Mouse (Mus musculus): ENCODE measurements around the gene Dab2ip.

The Dab2ip gene

DNA sequence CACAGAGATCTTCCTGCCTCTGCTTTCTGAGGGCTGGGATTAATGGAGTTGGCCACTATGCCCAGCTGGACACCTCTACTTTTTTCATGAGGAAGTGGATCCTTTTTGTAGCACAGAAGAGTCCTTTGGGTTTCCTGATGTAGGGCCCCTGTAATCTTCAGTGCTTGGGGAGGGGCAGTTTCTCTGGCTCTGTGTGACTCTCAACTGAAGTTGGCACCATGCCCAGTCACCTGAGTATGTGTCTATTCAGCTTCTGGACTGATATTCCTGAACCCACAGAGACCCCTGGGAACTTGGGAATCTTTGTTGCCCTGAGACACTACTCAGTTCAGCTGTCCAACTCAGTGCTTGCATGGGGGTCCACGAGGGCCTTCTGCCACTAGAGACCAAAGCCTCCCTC lies 37.0 kb downstream of the Dab2ip start:
- no peak for DNase-seq (ENCODE audit: low spot score in 2 of 2)

DNA sequence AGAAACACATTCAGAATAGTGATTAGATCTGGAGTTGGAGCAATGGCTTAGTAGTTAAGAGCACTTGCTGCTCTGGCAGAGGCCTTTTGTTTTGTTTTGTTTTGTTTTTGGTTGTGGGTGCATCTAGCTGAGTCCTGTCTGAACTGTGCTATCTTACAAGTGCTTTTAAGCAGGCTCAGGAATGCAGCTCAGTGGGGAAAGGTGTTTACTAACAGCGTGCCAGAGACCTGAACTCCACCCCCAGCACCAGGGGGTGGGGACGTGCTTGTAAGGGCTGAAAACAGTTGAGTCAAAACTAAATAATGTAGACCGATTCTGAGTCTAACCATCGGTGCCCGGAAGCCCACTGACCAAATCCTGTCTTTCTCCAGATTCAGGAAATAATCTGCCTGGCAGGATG lies 37.7 kb downstream of the Dab2ip start:
- DNase-seq (ENCODE audit: low spot score in 2 of 2), result no peak

- no peak for DNase-seq (ENCODE audit: low spot score in 2 of 2)
Measured at GRCm38 (mm10) chr2:35596796-35597195, 38.7 kb downstream of the Dab2ip start.

DNA sequence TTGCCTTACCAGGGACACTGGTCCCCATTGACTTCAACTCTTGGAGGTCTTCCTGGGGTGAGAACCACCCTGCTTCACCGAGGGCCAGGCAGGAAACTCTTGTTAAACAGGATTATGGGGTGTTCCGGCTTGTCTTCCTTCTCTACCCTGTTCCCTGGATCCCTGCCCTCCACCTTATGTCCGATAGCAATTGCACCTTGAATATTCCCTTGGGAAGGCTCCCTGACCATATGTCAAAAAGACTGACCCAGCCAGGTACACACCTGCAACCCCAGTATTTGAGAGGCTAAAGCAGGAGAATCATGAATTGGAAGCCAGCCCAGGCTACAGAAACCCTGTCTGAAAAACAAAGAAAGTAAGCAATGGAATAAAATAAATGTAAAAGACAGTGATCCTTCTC lies 40.8 kb downstream of the Dab2ip start:
- no peak for DNase-seq (ENCODE audit: low spot score in 2 of 2)

GRCm38 (mm10) chr2:35601665-35602064 lies 43.6 kb downstream of the Dab2ip start:
- no peak for DNase-seq (ENCODE audit: low spot score in 2 of 2)

GRCm38 (mm10) chr2:35607476-35607875 lies 49.4 kb downstream of the Dab2ip start:
- DNase-seq (ENCODE audit: low spot score in 2 of 2), result no peak

GRCm38 (mm10) chr2:35608856-35609255 lies 50.8 kb downstream of the Dab2ip start:
- no peak for DNase-seq (ENCODE audit: low spot score in 2 of 2)

DNA sequence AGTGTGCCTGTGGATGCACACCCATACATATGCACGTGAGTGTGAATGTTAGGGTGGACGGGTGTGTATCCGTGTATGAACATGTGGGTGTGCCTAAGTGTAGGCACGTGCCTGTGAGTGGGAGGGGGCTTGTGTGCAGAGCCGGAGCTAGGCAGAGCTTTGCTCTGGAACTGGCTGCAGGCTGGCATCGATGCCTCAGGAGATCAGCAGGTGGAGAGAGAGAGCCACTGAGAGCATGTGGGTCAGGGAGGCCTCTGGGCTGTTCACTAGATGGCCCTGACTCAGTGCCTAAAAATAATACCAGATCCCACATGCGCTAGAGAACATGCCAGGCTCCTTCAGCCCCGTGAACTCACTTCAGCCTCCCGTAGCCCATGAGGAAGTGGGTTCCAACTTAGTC lies 51.3 kb downstream of the Dab2ip start:
- DNase-seq (ENCODE audit: low spot score in 2 of 2), result peak; percentile 49 to 67

DNA sequence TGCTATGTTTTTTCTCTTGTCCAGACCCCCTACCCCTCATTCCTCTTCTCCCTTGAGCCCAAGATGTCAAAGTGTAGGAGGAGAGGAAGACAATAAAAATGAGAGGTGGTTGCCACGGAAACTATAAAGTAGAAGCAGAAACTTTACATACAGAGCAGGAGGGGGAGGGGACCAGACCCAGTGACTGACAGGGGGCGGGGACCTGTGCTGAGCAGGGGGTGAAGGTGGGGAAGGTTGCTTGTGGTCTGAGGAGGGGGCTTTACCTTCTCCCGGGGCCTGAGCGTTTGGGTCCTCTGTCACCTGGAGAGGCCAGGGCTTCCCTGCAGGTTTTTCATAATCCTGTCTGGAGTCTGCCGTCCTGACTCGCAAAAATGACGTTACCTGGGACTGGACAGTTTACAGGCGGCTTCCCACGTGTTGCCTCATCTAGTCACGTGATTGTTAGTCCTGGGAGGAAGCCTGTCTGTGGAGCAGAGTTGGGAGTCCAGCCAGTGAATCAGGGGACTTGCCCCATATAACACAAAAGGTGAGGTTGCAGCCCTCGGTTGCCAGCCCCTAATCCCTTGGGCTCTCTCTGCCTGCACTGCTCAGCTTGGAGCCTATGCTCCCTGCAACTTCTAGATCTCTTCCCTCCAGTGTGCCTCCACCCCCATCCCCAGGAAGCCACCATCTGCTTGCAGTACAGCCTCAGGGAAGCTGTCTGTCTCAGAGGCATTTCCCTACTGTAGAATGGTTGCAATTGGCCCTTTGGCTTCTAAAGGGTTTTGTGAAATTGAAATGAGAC lies 52.3 kb downstream of the Dab2ip start:
- peak; percentile 60 to 71 for DNase-seq (ENCODE audit: low spot score in 2 of 2)

DNA sequence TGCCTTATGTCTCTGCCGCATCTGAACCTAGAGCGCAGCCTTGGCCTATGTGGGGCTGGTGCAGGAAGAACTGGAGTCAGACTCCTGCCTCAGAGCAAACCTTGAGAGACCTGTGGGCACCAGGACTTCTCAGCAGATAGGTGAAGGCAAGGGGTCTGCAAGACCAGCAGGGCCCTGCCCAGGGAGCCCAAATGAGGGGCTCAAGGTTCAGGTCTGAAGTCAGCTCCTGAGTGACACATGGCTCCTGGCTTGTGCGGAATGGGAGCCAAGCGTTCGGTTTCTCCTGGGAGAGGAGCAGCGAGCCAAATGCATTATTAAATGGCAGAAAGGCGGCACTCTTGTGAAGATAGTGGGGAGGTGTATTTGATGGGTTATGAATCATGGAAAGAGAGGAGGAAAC lies 52.9 kb downstream of the Dab2ip start:
- no peak for DNase-seq (ENCODE audit: low spot score in 2 of 2)

DNA sequence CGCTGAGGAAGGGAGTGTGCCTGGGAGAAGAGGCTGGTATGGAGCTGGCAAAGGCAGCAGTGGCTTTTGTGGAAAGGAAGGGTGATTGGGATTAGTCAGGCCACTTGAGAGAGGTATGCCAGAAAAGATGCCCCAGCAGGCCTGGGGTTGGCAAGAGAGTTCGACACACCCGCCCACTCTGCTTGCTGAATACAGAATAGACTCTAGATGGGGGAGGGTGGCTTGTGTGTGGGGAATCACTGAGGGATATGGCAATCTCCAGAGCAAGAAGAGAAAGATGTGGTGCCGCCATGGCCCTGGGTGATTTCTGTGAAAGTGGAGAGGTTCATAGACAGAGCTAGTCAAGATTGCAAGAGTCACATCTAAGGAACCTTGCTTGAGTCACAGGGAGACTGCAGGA lies 53.6 kb downstream of the Dab2ip start:
- no peak for DNase-seq (ENCODE audit: low spot score in 2 of 2)

DNA sequence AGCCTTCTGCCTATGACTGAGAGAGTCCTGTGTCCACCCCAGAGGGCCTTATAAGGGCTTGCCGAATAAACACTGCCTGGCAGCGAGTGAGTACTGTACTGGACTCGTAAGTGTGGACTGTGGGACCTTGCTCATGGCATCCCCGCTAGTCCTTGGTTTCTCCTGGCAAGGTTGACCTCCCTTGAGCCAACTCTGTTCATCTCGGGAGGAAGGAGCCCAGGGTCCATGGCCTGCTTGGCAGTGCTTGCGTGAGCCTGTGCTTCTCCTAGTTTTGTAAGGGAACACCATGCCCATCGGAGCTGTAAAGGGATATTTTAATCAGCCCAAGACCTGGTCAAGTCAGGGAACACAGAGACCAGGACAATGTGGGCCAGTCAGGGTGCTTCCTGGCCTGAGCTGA lies 54.2 kb downstream of the Dab2ip start:
- no peak for DNase-seq (ENCODE audit: low spot score in 2 of 2)

DNA sequence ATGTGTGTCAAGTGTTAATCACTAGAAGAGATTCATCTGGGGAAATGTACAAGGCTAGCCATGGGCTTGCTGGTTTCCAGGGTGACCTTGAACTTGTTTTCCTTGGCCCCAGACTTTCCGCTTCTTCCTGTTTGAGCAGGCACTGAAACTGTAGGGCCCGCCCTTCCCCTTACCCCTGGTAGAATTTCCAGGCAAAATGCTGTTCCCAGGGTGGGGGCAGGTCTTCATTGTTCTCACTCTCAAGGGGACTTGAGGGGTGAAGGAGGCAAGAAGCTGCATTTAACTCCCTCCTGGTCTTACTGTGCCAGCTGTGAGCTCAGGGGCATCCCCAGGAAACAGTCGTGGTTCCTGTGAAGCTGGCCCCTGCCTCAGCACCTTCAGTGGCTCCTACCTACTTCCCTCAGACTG lies 55.9 kb downstream of the Dab2ip start:
- DNase-seq (ENCODE audit: low spot score in 2 of 2), result no peak

DNA sequence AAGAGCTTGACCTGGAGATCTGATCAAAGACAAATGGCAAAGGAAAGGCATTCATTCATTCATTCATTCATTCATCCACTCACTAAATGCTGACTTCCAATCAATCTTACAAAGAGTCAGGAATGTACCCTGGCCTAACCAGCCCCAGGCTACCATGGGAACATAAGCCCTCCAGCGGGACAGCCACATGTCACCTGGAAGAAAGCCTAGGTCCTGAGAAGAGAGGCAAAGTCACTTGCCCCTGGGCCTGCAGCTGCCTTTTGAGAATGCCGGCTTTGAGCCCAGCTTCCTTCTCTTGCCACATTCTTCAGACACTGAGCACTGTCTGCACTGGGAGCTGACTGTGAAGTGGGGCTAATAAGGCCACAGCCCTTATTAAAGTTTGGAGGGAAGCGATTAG lies 56.3 kb downstream of the Dab2ip start:
- no peak for DNase-seq (ENCODE audit: low spot score in 2 of 2)

GRCm38 (mm10) chr2:35615366-35615765 lies 57.3 kb downstream of the Dab2ip start:
- DNase-seq (ENCODE audit: low spot score in 2 of 2), result no peak

DNA sequence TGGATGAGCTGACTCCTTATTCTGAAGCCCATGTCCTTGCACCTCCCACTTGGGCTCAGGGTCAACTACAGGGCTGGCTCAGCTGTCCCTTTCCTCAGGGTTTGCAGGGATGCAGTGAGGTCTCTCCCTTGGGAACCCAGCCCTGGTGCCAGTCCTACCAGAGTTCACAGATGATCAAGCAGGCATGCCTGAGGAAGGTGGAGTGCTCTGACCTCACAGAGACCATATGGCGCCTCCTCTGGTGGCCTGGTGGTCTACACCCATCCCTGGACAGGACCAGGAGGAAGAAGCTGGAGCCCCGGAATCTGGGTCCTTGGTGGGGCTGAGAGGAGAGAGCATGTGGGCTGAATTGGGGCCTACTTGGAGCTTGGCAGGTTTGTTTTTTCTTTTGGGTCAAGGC lies 57.9 kb downstream of the Dab2ip start:
- DNase-seq (ENCODE audit: low spot score in 2 of 2), result no peak

GRCm38 (mm10) chr2:35616891-35617658 lies 59.0 kb downstream of the Dab2ip start:
- no peak for DNase-seq (ENCODE audit: low spot score in 2 of 2)

GRCm38 (mm10) chr2:35618981-35619380 lies 60.9 kb downstream of the Dab2ip start:
- DNase-seq (ENCODE audit: low spot score in 2 of 2), result no peak

GRCm38 (mm10) chr2:35619532-35619931 lies 61.5 kb downstream of the Dab2ip start:
- no peak for DNase-seq (ENCODE audit: low spot score in 2 of 2)

DNA sequence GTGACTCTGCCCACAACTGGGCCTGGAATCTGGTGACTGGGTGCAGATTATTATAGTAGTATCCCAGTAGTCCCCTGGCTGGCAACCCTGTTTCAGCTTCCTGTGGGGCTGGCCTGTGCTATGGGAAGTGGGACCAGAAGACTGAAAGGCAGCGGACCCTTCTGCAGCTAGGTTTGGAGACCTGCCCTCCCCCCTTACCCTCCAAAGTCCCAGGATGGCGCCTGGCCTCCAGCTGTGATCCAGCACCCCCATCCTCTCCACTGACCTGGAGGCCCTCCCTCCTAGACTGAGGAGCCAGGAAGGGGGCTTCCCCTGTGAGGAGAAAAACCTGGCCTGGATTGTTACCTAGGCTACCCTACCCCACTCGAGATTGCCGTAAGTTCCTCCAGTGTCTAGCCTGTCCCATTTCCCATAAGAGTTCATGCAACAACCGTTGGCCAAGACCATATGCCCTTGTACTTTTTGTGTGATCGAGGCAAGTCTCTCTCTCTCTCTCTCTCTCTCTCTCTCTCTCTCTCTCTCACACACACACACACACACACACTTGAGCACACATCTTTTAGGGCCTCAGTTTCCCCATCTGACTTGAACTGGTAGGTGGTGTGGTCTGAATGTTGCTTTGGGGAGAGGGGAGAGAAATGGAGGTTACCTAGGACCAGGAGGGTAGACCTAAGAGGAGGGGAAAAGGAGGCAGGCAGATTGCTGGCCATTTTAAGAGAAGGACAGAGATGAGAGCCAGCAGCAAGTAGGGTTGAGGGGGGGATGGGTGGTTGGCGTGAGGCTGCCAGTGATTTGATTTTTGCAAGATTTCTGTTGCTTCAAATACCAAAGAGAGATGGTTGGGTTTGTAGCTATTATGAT lies 62.5 kb downstream of the Dab2ip start:
- DNase-seq (ENCODE audit: low spot score in 2 of 2), result no peak

GRCm38 (mm10) chr2:35621225-35621519 lies 63.1 kb downstream of the Dab2ip start:
- DNase-seq (ENCODE audit: low spot score in 2 of 2), result no peak

GRCm38 (mm10) chr2:35621796-35622195 lies 63.7 kb downstream of the Dab2ip start:
- no peak for DNase-seq (ENCODE audit: low spot score in 2 of 2)
